Mouse (Mus musculus) G1E (cell line): Measurements from ENCODE around the gene Nit1. TPM values are rescaled to one million over a fixed set of nuclear protein-coding genes. Genes with fewer than 3 reads are reported as not detected.

Experiments used
- ATAC-seq: 2 replicates; pipeline ENCODE4 v1.8.0; 2016; ENCODE audit warnings: mild to moderate bottlenecking; ENCODE audit not compliant: insufficient number of reproducible peaks, poor library complexity, low FRiP score, severe bottlenecking; ENCODE audit errors: extremely low read depth
- DNase-seq: peaks from one replicate; pipeline ENCODE4 v3.0.0; 2012; ENCODE audit warnings: low spot score
- H3K27me3 ChIP-seq: 2 replicates; pipeline ENCODE4 v1.6.1; 2012; ENCODE audit warnings: mild to moderate bottlenecking, low read length, inconsistent platforms; ENCODE audit not compliant: insufficient read depth
- H3K36me3 ChIP-seq: replicated peaks from 2 replicates; pipeline ENCODE3; 2012; ENCODE audit warnings: mild to moderate bottlenecking, inconsistent platforms
- H3K4me1 ChIP-seq: 2 replicates; pipeline ENCODE4 v1.6.1; 2012; ENCODE audit warnings: low read depth, low read length, inconsistent platforms, mixed read lengths; ENCODE audit not compliant: insufficient read depth
- H3K4me3 ChIP-seq: 2 replicates; pipeline ENCODE4 v1.5.1; 2012; ENCODE audit warnings: low read depth, mild to moderate bottlenecking, inconsistent platforms, low read length, moderate library complexity, mixed read lengths
- H3K9me3 ChIP-seq: replicated peaks from 2 replicates; pipeline ENCODE4 v1.6.1; 2012; ENCODE audit warnings: inconsistent platforms
- CTCF ChIP-seq: IDR thresholded peaks from 2 replicates; pipeline ENCODE4 v1.5.1; 2012; ENCODE audit warnings: low read depth, low read length, inconsistent platforms, mixed read lengths
- GATA1 ChIP-seq: IDR thresholded peaks from 2 replicates; pipeline ENCODE4 v1.6.1; 2012; ENCODE audit warnings: borderline replicate concordance, low read length, inconsistent platforms, mixed read lengths
- GATA2 ChIP-seq: IDR thresholded peaks from 2 replicates; pipeline ENCODE4 v1.6.1; 2012; ENCODE audit warnings: low read depth, low read length, inconsistent platforms, borderline replicate concordance
- POLR2AphosphoS5 ChIP-seq: IDR thresholded peaks from 2 replicates; pipeline ENCODE4 v1.6.1; 2012; ENCODE audit warnings: low read depth, low read length, inconsistent platforms; ENCODE audit not compliant: insufficient replicate concordance
- TAL1 ChIP-seq: conservative IDR thresholded peaks from 2 replicates; pipeline ENCODE4 v1.6.1; 2012; ENCODE audit warnings: low read depth, low read length, inconsistent platforms, mixed read lengths
- polyA plus RNA-seq: library from polyadenylated mRNA; stranded (reverse); fragments of >175 nt; gene quantifications from 2 replicates; pipeline ENCODE4 v1.2.3, GENCODE M21; 2012
- total RNA-seq, 2 experiments: library from RNA; stranded (forward) in 1 of 2; stranded (reverse) in 1 of 2; fragments of 200-1000 nt in 1 of 2; fragments of >200 nt in 1 of 2; fragmentation: Nextera tagmentation in 1 of 2; gene quantifications; 2 replicates each; pipeline ENCODE4 v1.2.3; 2014 to 2017

Gene Nit1
- total and polyA plus RNA-seq, 3 experiments, result 11.3 to 58.9 (median 17.9) TPM

DNA sequence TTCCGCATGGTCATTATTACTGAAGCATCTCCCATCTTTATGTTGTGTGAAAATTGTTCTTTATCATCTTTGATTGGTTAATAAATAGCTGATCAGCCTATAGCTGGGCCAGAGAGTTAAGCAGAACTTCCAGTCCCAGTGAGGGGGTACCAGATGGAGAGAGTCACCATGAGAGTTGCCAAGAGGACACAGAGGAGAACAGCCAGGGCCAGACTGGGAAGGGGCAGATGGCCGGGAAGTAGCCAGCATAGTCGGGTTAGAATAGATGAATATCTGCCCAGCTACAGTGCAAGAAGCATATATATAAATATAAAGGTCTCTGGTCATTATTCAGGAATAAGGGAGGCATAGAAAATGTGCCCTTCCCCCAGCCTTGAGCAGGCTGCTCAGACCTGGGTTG is 47.2 kb downstream of the Nit1 start:
- ATAC-seq (no peak), DNase-seq (no peak)
- no peaks in the 10 kb centered on the region for H3K36me3 ChIP-seq
- H3K27me3 ChIP-seq, result no peaks in the 10 kb centered on the region
- H3K9me3 ChIP-seq, result no peaks in the 10 kb centered on the region
- TF ChIP-seq POLR2AphosphoS5 (no peak), CTCF (no peak), GATA2 (no peak), GATA1 (no peak), TAL1 (no peak)
- peaks cover 11% of the 10 kb centered on the region for H3K4me1 ChIP-seq
- no peak overlapping the region for H3K4me3 ChIP-seq

GRCm38 (mm10) chr1:171295063-171295402 is 50.4 kb downstream of the Nit1 start:
- no peaks in the 10 kb centered on the region for H3K27me3 ChIP-seq
- H3K9me3 ChIP-seq, result no peaks in the 10 kb centered on the region
- DNase-seq (no peak), ATAC-seq (no peak)
- TF ChIP-seq GATA1, result no peak
- no peak for TF ChIP-seq POLR2AphosphoS5
- peak overlapping the region; percentile 80 for H3K4me3 ChIP-seq
- H3K4me1 ChIP-seq, result peaks cover 23% of the 10 kb centered on the region
- peaks cover 13% of the 10 kb centered on the region for H3K36me3 ChIP-seq

DNA sequence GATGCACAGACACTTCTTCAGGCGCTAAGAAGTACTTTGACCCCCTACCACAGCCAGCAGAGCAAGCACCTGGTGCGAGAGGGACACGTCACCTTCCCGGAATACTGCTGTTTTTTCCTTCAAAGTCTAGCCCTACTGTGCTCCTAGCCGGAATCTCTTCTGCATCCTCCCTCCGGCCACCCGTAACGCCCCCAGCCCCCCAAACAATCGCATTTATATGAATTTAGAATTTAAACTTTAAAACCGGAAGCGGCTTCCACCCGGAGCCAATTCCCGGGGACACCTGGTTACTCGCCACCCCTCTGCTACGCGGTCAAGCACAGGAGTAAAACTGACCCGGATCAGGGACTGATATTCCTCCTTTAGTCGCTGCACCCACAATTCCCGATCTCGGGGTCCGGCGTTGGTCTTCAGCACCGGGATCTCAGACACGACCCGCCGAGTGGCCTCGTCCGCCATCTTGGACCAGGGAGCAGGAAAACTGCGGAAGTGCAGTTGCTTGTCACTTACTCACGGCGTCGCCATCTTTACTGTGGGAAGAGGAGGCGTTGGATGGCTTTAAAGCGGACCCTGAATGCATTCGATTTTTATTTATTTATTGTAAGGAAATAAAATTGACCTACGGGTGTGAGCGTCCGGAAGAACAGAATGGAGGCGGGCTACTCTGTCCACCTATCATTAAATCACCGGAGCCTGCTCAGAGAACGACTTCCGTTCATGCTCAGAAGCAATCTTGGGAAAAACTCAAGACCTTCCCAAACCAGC is 51.0 kb downstream of the Nit1 start, which contains the start of gene Ufc1:
Gene Ufc1 (minus strand): TSS at position 727 of the 765 bp plus-strand sequence.
- ATAC-seq (peak; percentile 79), DNase-seq (peak; percentile 58)
- Histone ChIP-seq H3K4me3 (peak within 1 kb of the TSS; percentile 80), H3K27me3 (no peaks in the 10 kb centered on the region), H3K4me1 (peaks cover 23% of the 10 kb centered on the region), H3K36me3 (peaks cover 19% of the 10 kb centered on the region), H3K9me3 (no peaks in the 10 kb centered on the region)
- TF ChIP-seq GATA2 (no peak), TAL1 (no peak), CTCF (no peak), GATA1 (no peak), POLR2AphosphoS5 (no peak)

DNA sequence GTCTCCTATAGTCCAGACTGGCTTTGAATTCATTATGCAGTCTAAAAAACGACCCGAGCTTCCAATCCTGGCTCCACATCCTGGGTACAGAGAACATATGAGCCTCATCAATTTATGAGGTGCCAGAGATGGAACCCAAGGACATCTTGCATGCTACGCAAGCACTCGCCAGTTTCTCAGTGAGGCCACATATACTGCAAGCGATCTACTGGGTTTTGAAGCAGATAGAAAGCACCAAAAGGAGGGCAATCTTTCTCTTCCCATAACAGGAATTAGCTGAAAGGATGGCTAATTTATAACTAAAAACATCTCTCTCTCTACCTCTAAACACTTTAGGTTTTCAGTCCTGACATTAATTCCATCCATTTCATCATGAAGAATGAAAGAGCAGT is 51.5 kb downstream of the Nit1 start:
- Histone ChIP-seq H3K9me3 (no peaks in the 10 kb centered on the region), H3K27me3 (no peaks in the 10 kb centered on the region), H3K36me3 (peaks cover 25% of the 10 kb centered on the region), H3K4me1 (peaks cover 27% of the 10 kb centered on the region), H3K4me3 (peak overlapping the region; percentile 80)
- TF ChIP-seq GATA2, result no peak
- ATAC-seq, result no peak
- DNase-seq, result no peak

- TF ChIP-seq GATA2 (no peak), POLR2AphosphoS5 (no peak), TAL1 (no peak)
- ATAC-seq (no peak), DNase-seq (no peak)
- H3K36me3 ChIP-seq, result peaks cover 30% of the 10 kb centered on the region
- H3K4me1 ChIP-seq, result peaks cover 31% of the 10 kb centered on the region
- no peaks in the 10 kb centered on the region for H3K9me3 ChIP-seq
- H3K27me3 ChIP-seq, result no peaks in the 10 kb centered on the region
- H3K4me3 ChIP-seq, result peak overlapping the region; percentile 0; the same call in 1 of the 2 replicates
These were observed 52.1 kb downstream of the Nit1 start for GRCm38 (mm10) chr1:171293351-171293750.

DNA sequence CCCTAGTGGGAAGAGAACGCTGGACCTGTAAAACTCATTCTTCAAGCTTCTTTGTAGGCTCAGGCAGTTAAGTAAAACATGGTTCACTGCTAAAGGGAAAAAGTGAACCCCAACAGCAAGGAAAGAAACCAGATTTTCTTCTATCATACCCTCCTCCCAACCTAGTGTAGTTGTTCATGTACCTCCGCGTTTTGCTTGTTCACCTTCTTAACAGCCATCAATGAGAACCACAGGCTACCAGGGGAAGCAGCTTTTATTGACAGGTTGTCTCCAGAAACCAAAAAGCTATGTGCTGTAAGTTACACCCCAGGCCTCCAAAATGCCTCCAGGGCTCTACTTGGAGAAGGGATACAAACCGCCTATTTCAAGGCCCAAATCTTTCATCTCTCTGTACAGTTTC is 57.1 kb downstream of the Nit1 start:
- ATAC-seq, result no peak
- H3K4me3 ChIP-seq, result peak overlapping the region; percentile 94; the same call in 1 of the 2 replicates
- no peaks in the 10 kb centered on the region for H3K27me3 ChIP-seq
- H3K4me1 ChIP-seq, result peaks cover 57% of the 10 kb centered on the region
- H3K9me3 ChIP-seq, result no peaks in the 10 kb centered on the region
- H3K36me3 ChIP-seq, result peaks cover 71% of the 10 kb centered on the region
- no peak for TF ChIP-seq TAL1
- no peak for TF ChIP-seq GATA1
- no peak for TF ChIP-seq CTCF
- no peak for TF ChIP-seq POLR2AphosphoS5
- DNase-seq, result no peak

Other genes with a start within 250 kb of the Nit1 start
Only the 20 nearest of the 25 such genes appear.
- not detected in 2 replicates for gene Pcp4l1, start 149.4 kb downstream of the Nit1 start, total RNA-seq (2014; fragmentation: Nextera tagmentation)
- 0.16 TPM in 1 of 2 replicates, not detected in the other for gene Pcp4l1, start 149.4 kb downstream of the Nit1 start, total RNA-seq (2017)
- gene Pcp4l1, start 149.4 kb downstream of the Nit1 start, polyA plus RNA-seq, result not detected in 2 replicates
- gene Nr1i3, start 131.7 kb downstream of the Nit1 start, total RNA-seq (2014; fragmentation: Nextera tagmentation), result not detected in 2 replicates
- gene Nr1i3, start 131.7 kb downstream of the Nit1 start, total RNA-seq (2017), result 0.16 and 0.46 TPM in 2 replicates
- gene Nr1i3, start 131.7 kb downstream of the Nit1 start, polyA plus RNA-seq, result not detected in 2 replicates
- gene Tomm40l, start 123.1 kb downstream of the Nit1 start, total RNA-seq (2014; fragmentation: Nextera tagmentation), result 9.7 and 13.7 TPM in 2 replicates
- 19.2 and 26.4 TPM in 2 replicates for gene Tomm40l, start 123.1 kb downstream of the Nit1 start, total RNA-seq (2017)
- gene Tomm40l, start 123.1 kb downstream of the Nit1 start, polyA plus RNA-seq, result 31.9 and 35.8 TPM in 2 replicates
- not detected in 2 replicates for gene Apoa2, start 120.6 kb downstream of the Nit1 start, total RNA-seq (2014; fragmentation: Nextera tagmentation)
- gene Apoa2, start 120.6 kb downstream of the Nit1 start, total RNA-seq (2017), result not detected in 2 replicates
- 0.17 TPM in 1 of 2 replicates, not detected in the other for gene Apoa2, start 120.6 kb downstream of the Nit1 start, polyA plus RNA-seq
- not detected in 2 replicates for gene Fcer1g, start 111.3 kb downstream of the Nit1 start, total RNA-seq (2014; fragmentation: Nextera tagmentation)
- 0.64 and 0.71 TPM in 2 replicates for gene Fcer1g, start 111.3 kb downstream of the Nit1 start, total RNA-seq (2017)
- gene Fcer1g, start 111.3 kb downstream of the Nit1 start, polyA plus RNA-seq, result 0.08 TPM in 1 of 2 replicates, not detected in the other
- 0.60 TPM in 1 of 2 replicates, not detected in the other for gene Adamts4, start 95.2 kb downstream of the Nit1 start, total RNA-seq (2014; fragmentation: Nextera tagmentation)
- 0.16 and 0.17 TPM in 2 replicates for gene Adamts4, start 95.2 kb downstream of the Nit1 start, total RNA-seq (2017)
- gene Adamts4, start 95.2 kb downstream of the Nit1 start, polyA plus RNA-seq, result 0.12 and 0.20 TPM in 2 replicates
- 209 and 219 TPM in 2 replicates for gene Ndufs2, start 94.3 kb downstream of the Nit1 start, total RNA-seq (2014; fragmentation: Nextera tagmentation)
- gene Ndufs2, start 94.3 kb downstream of the Nit1 start, total RNA-seq (2017), result 275 and 300 TPM in 2 replicates
- 47.9 and 101 TPM in 2 replicates for gene Ndufs2, start 94.3 kb downstream of the Nit1 start, polyA plus RNA-seq
- 27.3 and 30.8 TPM in 2 replicates for gene B4galt3, start 75.3 kb downstream of the Nit1 start, total RNA-seq (2014; fragmentation: Nextera tagmentation)
- gene B4galt3, start 75.3 kb downstream of the Nit1 start, total RNA-seq (2017), result 16.9 and 21.5 TPM in 2 replicates
- 44.8 and 50.0 TPM in 2 replicates for gene B4galt3, start 75.3 kb downstream of the Nit1 start, polyA plus RNA-seq
- 45.7 and 168 TPM in 2 replicates for gene Ppox, start 64.5 kb downstream of the Nit1 start, total RNA-seq (2014; fragmentation: Nextera tagmentation)
- gene Ppox, start 64.5 kb downstream of the Nit1 start, total RNA-seq (2017), result 27.0 and 36.7 TPM in 2 replicates
- gene Ppox, start 64.5 kb downstream of the Nit1 start, polyA plus RNA-seq, result 38.5 and 53.0 TPM in 2 replicates
- gene Usp21, start 57.7 kb downstream of the Nit1 start, total RNA-seq (2014; fragmentation: Nextera tagmentation), result 40.1 and 64.5 TPM in 2 replicates
- 11.8 and 12.8 TPM in 2 replicates for gene Usp21, start 57.7 kb downstream of the Nit1 start, total RNA-seq (2017)
- gene Usp21, start 57.7 kb downstream of the Nit1 start, polyA plus RNA-seq, result 44.1 and 53.3 TPM in 2 replicates
- 33.4 and 34.3 TPM in 2 replicates for gene Ufc1, start 50.6 kb downstream of the Nit1 start, total RNA-seq (2014; fragmentation: Nextera tagmentation)
- gene Ufc1, start 50.6 kb downstream of the Nit1 start, total RNA-seq (2017), result 96.2 and 111 TPM in 2 replicates
- gene Ufc1, start 50.6 kb downstream of the Nit1 start, polyA plus RNA-seq, result 38.5 and 47.9 TPM in 2 replicates
- 53.6 and 56.4 TPM in 2 replicates for gene Dedd, start 16.5 kb downstream of the Nit1 start, total RNA-seq (2014; fragmentation: Nextera tagmentation)
- 14.3 and 17.0 TPM in 2 replicates for gene Dedd, start 16.5 kb downstream of the Nit1 start, total RNA-seq (2017)
- 17.7 and 29.9 TPM in 2 replicates for gene Dedd, start 16.5 kb downstream of the Nit1 start, polyA plus RNA-seq
- gene Pfdn2, start within 50 bp of the Nit1 start, total RNA-seq (2014; fragmentation: Nextera tagmentation), result 32.4 and 47.3 TPM in 2 replicates
- gene Pfdn2, start within 50 bp of the Nit1 start, total RNA-seq (2017), result 19.6 and 22.3 TPM in 2 replicates
- 16.9 and 20.1 TPM in 2 replicates for gene Pfdn2, start within 50 bp of the Nit1 start, polyA plus RNA-seq
- 2.6 TPM in 1 of 2 replicates, not detected in the other for gene Klhdc9, start 15.2 kb upstream of the Nit1 start, total RNA-seq (2014; fragmentation: Nextera tagmentation)
- gene Klhdc9, start 15.2 kb upstream of the Nit1 start, total RNA-seq (2017), result 0.33 and 0.64 TPM in 2 replicates
- 1.4 TPM in 2 replicates for gene Klhdc9, start 15.2 kb upstream of the Nit1 start, polyA plus RNA-seq
- gene Nectin4, start 24.5 kb upstream of the Nit1 start, total RNA-seq (2014; fragmentation: Nextera tagmentation), result not detected in 2 replicates
- gene Nectin4, start 24.5 kb upstream of the Nit1 start, total RNA-seq (2017), result 0.12 TPM in 1 of 2 replicates, not detected in the other
- gene Nectin4, start 24.5 kb upstream of the Nit1 start, polyA plus RNA-seq, result 0.01 TPM in 1 of 2 replicates, not detected in the other
- 2.0 and 2.9 TPM in 2 replicates for gene Arhgap30, start 43.3 kb upstream of the Nit1 start, total RNA-seq (2014; fragmentation: Nextera tagmentation)
- 9.2 and 11.4 TPM in 2 replicates for gene Arhgap30, start 43.3 kb upstream of the Nit1 start, total RNA-seq (2017)
- 3.9 and 4.6 TPM in 2 replicates for gene Arhgap30, start 43.3 kb upstream of the Nit1 start, polyA plus RNA-seq
- 17.6 and 19.0 TPM in 2 replicates for gene Usf1, start 65.7 kb upstream of the Nit1 start, total RNA-seq (2014; fragmentation: Nextera tagmentation)
- 41.9 and 56.8 TPM in 2 replicates for gene Usf1, start 65.7 kb upstream of the Nit1 start, total RNA-seq (2017)
- 30.0 and 38.9 TPM in 2 replicates for gene Usf1, start 65.7 kb upstream of the Nit1 start, polyA plus RNA-seq
- 1.7 TPM in 1 of 2 replicates, not detected in the other for gene Tstd1, start 73.2 kb upstream of the Nit1 start, total RNA-seq (2014; fragmentation: Nextera tagmentation)
- gene Tstd1, start 73.2 kb upstream of the Nit1 start, total RNA-seq (2017), result 2.9 and 3.7 TPM in 2 replicates
- 0.41 and 0.42 TPM in 2 replicates for gene Tstd1, start 73.2 kb upstream of the Nit1 start, polyA plus RNA-seq
- not detected in 2 replicates for gene F11r, start 91.9 kb upstream of the Nit1 start, total RNA-seq (2014; fragmentation: Nextera tagmentation)
- 0.11 and 1.2 TPM in 2 replicates for gene F11r, start 91.9 kb upstream of the Nit1 start, total RNA-seq (2017)
- not detected in 2 replicates for gene F11r, start 91.9 kb upstream of the Nit1 start, polyA plus RNA-seq
- gene Alyref2, start 157.8 kb upstream of the Nit1 start, total RNA-seq (2014; fragmentation: Nextera tagmentation), result 5.7 and 6.2 TPM in 2 replicates
- gene Alyref2, start 157.8 kb upstream of the Nit1 start, total RNA-seq (2017), result 4.5 and 6.6 TPM in 2 replicates
- 10.5 and 10.7 TPM in 2 replicates for gene Alyref2, start 157.8 kb upstream of the Nit1 start, polyA plus RNA-seq